Mouse (Mus musculus) liver, adult 2 months (tissue): ENCODE measurements at regions not wholly inside any gene's neighbourhood (a gene's known extent, or its start where the extent isn't known, plus 50 kb on each side); places are given as distances from the start of the nearest gene placed in this dataset.

ENCODE experiments used
- DNase-seq: peaks from one replicate; pipeline ENCODE4 v3.0.0-alpha.2; 2011; ENCODE audit warnings: low read depth, low spot score; ENCODE audit errors: extremely low read depth
- H3K27ac ChIP-seq: fragments of 200-500 bp; replicated peaks from 2 replicates; pipeline ENCODE4 v1.5.1; 2012; ENCODE audit warnings: low read depth, mild to moderate bottlenecking, control low read depth, inconsistent platforms, low read length; ENCODE audit not compliant: insufficient read depth
- H3K27me3 ChIP-seq: fragments of 200-500 bp; 2 replicates; pipeline ENCODE4 v1.6.1; 2012; ENCODE audit warnings: mild to moderate bottlenecking, moderate library complexity, low read length, inconsistent platforms; ENCODE audit not compliant: control insufficient read depth, insufficient read depth
- H3K36me3 ChIP-seq: fragments of 200-500 bp; 2 replicates; pipeline ENCODE4 v1.6.1; 2012; ENCODE audit warnings: low read length, inconsistent platforms; ENCODE audit not compliant: control insufficient read depth, insufficient read depth
- H3K4me1 ChIP-seq: fragments of 200-500 bp; 2 replicates; pipeline ENCODE4 v1.6.1; 2011; ENCODE audit warnings: low read length; ENCODE audit not compliant: control insufficient read depth, insufficient read depth
- H3K4me3 ChIP-seq: fragments of 200-500 bp; 2 replicates; pipeline ENCODE4 v1.5.1; 2011; ENCODE audit warnings: low read depth, mild to moderate bottlenecking, control low read depth, low read length, moderate library complexity; ENCODE audit not compliant: insufficient read depth
- H3K79me2 ChIP-seq: fragments of 200-500 bp; 2 replicates; pipeline ENCODE4 v1.6.1; 2012; ENCODE audit warnings: inconsistent platforms, mild to moderate bottlenecking, low read length, moderate library complexity; ENCODE audit not compliant: control insufficient read depth, insufficient read depth
- H3K9ac ChIP-seq: fragments of 200-500 bp; 2 replicates; pipeline ENCODE4 v1.6.1; 2012; ENCODE audit warnings: low read depth, mild to moderate bottlenecking, control low read depth, inconsistent platforms, low read length
- CTCF ChIP-seq: fragments of 200-500 bp; IDR thresholded peaks from 2 replicates; pipeline ENCODE4 v1.5.1; 2011; ENCODE audit warnings: low read depth, low read length, control low read depth
- POLR2A ChIP-seq: fragments of 200-500 bp; IDR thresholded peaks from 2 replicates; pipeline ENCODE4 v1.6.1; 2011; ENCODE audit warnings: low read length, control low read depth; ENCODE audit not compliant: insufficient read depth; ENCODE audit errors: extremely low read depth
- WGBS: fragments of 180-500 bp; shearing (Covaris S2); methylation state at CpG from one replicate; pipeline ENCODE4 v1.1.7; 2018; 5-methylcytosine and 5-hydroxymethylcytosine counted together

GRCm38 (mm10) chr4:56207726-56208125, 532.1 kb upstream of the Gm26657 start:
- WGBS, result 49% methylated on average over 5 of the region's 5 CpGs
- Histone ChIP-seq H3K4me1 (no peaks in the 10 kb centered on the region), H3K36me3 (no peaks in the 10 kb centered on the region), H3K27ac (no peak overlapping the region), H3K4me3 (no peak overlapping the region), H3K79me2 (no peaks in the 10 kb centered on the region), H3K27me3 (no peaks in the 10 kb centered on the region; the same call in 1 of the 2 replicates), H3K9ac (no peak overlapping the region)
- DNase-seq, result no peak
- TF ChIP-seq CTCF (no peak), POLR2A (no peak)

- DNase-seq, result no peak
- no peaks in the 10 kb centered on the region for H3K79me2 ChIP-seq
- H3K36me3 ChIP-seq, result no peaks in the 10 kb centered on the region
- H3K4me1 ChIP-seq, result no peaks in the 10 kb centered on the region
- H3K9ac ChIP-seq, result no peak overlapping the region
- TF ChIP-seq POLR2A (no peak), CTCF (no peak)
- no peak overlapping the region for H3K27ac ChIP-seq
- no peak overlapping the region for H3K4me3 ChIP-seq
- WGBS, result 98% methylated on average over 1 of the region's 1 CpGs
- H3K27me3 ChIP-seq, result no peaks in the 10 kb centered on the region; the same call in 1 of the 2 replicates
Observed at GRCm38 (mm10) chr4:56205069-56205468, 534.8 kb upstream of the Gm26657 start.

DNA sequence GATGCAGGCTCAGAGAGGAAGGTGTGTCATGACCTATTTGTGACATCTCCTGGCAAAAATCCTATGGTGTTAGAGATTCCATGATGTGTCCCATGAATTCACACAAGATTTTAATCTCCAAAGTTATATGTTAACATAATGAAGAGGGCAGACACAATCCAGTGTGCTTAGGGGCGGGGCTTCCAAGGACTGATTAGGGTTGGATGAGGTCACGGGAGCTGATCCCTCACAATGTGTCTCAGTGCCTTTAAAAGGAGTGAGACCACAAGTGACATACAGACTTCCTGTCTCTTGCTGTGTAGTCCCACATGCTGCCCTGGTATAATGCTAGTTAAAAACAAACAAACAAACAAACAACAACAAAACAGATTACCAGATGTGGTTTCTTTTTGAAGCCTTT, 546.5 kb upstream of the Gm26657 start:
- H3K27me3 ChIP-seq, result no peaks in the 10 kb centered on the region
- no peaks in the 10 kb centered on the region for H3K4me1 ChIP-seq
- no peak overlapping the region for H3K9ac ChIP-seq
- H3K27ac ChIP-seq, result no peak overlapping the region
- H3K36me3 ChIP-seq, result no peaks in the 10 kb centered on the region
- TF ChIP-seq CTCF, result no peak
- no peak for TF ChIP-seq POLR2A
- no peaks in the 10 kb centered on the region for H3K79me2 ChIP-seq
- DNase-seq, result no peak
- WGBS, result 78% methylated on average over 2 of the region's 2 CpGs
- no peak overlapping the region for H3K4me3 ChIP-seq

DNA sequence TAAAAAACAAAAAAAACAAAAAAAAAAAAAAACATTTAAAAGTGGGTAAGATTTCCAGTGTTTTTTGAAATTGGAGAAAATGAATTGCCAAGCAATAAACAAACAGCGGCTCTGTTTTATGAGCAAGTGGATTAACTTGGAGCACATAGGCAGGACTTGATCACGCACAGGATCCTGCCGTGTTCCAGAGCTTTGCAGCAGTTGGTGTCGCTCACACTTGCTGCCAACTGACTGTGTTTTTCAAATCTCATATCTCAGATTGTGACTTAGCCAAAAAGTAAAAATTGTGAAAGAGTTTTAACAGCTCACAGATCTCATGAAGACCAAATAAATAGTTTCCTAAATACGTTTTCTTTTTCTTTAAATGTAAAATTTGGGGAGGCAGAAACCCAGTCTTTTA, 547.4 kb upstream of the Gm26657 start:
- no peak overlapping the region for H3K4me3 ChIP-seq
- no peaks in the 10 kb centered on the region for H3K79me2 ChIP-seq
- H3K27ac ChIP-seq, result no peak overlapping the region
- TF ChIP-seq POLR2A (no peak), CTCF (no peak)
- no peak overlapping the region for H3K9ac ChIP-seq
- no peak for DNase-seq
- H3K27me3 ChIP-seq, result no peaks in the 10 kb centered on the region
- WGBS, result 89% methylated on average over 5 of the region's 5 CpGs
- H3K36me3 ChIP-seq, result no peaks in the 10 kb centered on the region
- no peaks in the 10 kb centered on the region for H3K4me1 ChIP-seq

DNA sequence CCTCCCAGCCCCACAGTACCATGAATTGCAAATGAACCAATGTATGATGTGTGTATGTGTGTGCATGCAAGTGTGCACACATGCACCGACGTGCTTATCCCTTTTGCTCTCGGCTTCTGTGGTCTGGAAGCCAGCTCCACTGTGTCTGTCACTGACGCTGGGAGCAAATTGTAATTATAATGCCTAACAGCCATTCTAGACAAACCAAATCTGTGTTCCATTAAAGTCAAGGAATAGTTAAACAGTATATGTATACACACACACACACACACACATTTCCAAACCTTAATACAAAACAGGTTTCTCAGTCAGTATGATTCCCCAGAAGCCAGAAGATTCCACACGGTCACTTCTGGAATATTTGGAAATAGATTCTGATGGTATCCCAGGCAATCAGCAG, 560.3 kb upstream of the Gm26657 start:
- 92% methylated on average over 5 of the region's 5 CpGs for WGBS
- no peak overlapping the region for H3K4me3 ChIP-seq

GRCm38 (mm10) chr4:56178844-56179481, 560.9 kb upstream of the Gm26657 start:
- Histone ChIP-seq H3K27me3 (no peaks in the 10 kb centered on the region), H3K4me3 (no peak overlapping the region), H3K79me2 (no peaks in the 10 kb centered on the region), H3K4me1 (peaks cover 2% of the 10 kb centered on the region; the same call in 1 of the 2 replicates), H3K36me3 (no peaks in the 10 kb centered on the region), H3K9ac (no peak overlapping the region), H3K27ac (no peak overlapping the region)
- 85% methylated on average over 9 of the region's 9 CpGs for WGBS
- TF ChIP-seq POLR2A, result no peak
- TF ChIP-seq CTCF, result no peak
- DNase-seq, result no peak

More for the DNA sequence above, 560.3 kb upstream of the Gm26657 start:
- TF ChIP-seq POLR2A, result no peak
- no peak for TF ChIP-seq CTCF
- no peaks in the 10 kb centered on the region for H3K79me2 ChIP-seq
- no peaks in the 10 kb centered on the region for H3K27me3 ChIP-seq
- no peaks in the 10 kb centered on the region for H3K36me3 ChIP-seq
- H3K27ac ChIP-seq, result no peak overlapping the region
- DNase-seq, result no peak
- H3K4me1 ChIP-seq, result peaks cover 2% of the 10 kb centered on the region; the same call in 1 of the 2 replicates
- H3K9ac ChIP-seq, result no peak overlapping the region
